Mouse (Mus musculus) kidney, adult 2 months (tissue): ENCODE measurements at regions not wholly inside any gene's neighbourhood (a gene's known extent, or its start where the extent isn't known, plus 50 kb on each side); places are given as distances from the start of the nearest gene placed in this dataset.

Source experiments
- DNase-seq: peaks from one replicate; pipeline ENCODE4 v3.0.0; 2021
- H3K27ac ChIP-seq: fragments of 200-500 bp; 2 replicates; pipeline ENCODE4 v1.5.1; 2012; ENCODE audit warnings: low read depth, low read length, control low read depth, inconsistent platforms; ENCODE audit not compliant: insufficient read depth
- H3K27me3 ChIP-seq: fragments of 200-500 bp; replicated peaks from 2 replicates; pipeline ENCODE4 v1.6.1; 2012; ENCODE audit warnings: mild to moderate bottlenecking, moderate library complexity, low read length, inconsistent platforms; ENCODE audit not compliant: control insufficient read depth, insufficient read depth
- H3K36me3 ChIP-seq: fragments of 200-500 bp; 2 replicates; pipeline ENCODE4 v1.6.1; 2012; ENCODE audit warnings: mild to moderate bottlenecking, moderate library complexity, low read length, inconsistent platforms; ENCODE audit not compliant: control insufficient read depth, insufficient read depth
- H3K4me1 ChIP-seq: fragments of 200-500 bp; 2 replicates; pipeline ENCODE4 v1.6.1; 2011; ENCODE audit warnings: low read length; ENCODE audit not compliant: control insufficient read depth, insufficient read depth
- H3K4me3 ChIP-seq: fragments of 200-500 bp; 2 replicates; pipeline ENCODE4 v1.5.1; 2011; ENCODE audit warnings: mild to moderate bottlenecking, low read depth, low read length, control low read depth; ENCODE audit not compliant: insufficient read depth
- CTCF ChIP-seq: fragments of 200-500 bp; conservative IDR thresholded peaks from 2 replicates; pipeline ENCODE4 v1.5.1; 2011; ENCODE audit warnings: low read depth, mild to moderate bottlenecking, control low read depth, low read length, moderate library complexity, mixed read lengths; ENCODE audit not compliant: insufficient read depth, insufficient read length
- POLR2A ChIP-seq: fragments of 200-500 bp; IDR thresholded peaks from one replicate; pipeline ENCODE4 v1.6.1; 2011; ENCODE audit warnings: low read depth, low read length, control low read depth
- WGBS: fragments of 180-500 bp; shearing (Covaris S2); methylation state at CpG from one replicate; pipeline ENCODE4 v1.1.7; 2018; 5-methylcytosine and 5-hydroxymethylcytosine counted together

DNA sequence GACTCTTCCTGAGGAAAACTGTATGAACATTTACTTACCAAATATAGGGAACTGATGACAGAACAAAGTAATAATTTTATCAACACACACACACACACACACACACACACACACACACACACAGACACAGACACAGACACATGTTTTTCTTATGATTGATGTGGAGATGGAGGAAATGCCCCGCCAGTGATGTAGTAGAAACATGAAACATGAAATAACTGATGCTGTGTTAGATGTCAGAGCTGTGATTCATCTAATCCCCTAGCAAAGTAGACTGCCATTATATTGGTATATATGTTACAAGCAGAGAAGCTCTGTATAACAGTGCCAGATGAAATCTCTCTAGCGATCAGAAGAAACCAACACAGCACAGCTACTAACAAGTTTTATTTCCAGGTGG lies 361.0 kb downstream of the Ptprc start:
- no peak for TF ChIP-seq CTCF
- TF ChIP-seq POLR2A, result no peak
- Histone ChIP-seq H3K27me3 (no peaks in the 10 kb centered on the region), H3K27ac (no peak overlapping the region), H3K4me1 (no peaks in the 10 kb centered on the region), H3K36me3 (no peaks in the 10 kb centered on the region), H3K4me3 (no peak overlapping the region)
- DNase-seq, result no peak
- 100% methylated on average over 2 of the region's 2 CpGs for WGBS

DNA sequence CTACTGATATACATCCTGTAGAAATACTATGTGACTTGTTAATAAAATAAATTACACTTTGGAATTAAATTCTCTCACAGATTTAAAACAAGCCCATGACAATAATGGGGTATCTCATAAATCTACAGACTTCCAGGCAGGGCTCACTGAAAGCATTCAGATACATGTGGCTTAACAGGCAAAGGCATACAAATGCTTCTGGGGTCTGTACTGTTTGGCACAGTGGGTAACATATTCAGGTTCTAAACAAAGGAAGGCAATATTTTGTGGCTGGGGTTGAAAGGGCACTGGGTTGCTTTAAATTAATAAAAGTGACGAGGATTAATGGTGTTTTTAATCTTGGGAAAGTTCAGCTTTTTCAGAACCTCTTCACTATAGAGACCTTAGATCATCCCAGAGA lies 361.8 kb downstream of the Ptprc start:
- DNase-seq, result no peak
- H3K4me3 ChIP-seq, result no peak overlapping the region
- WGBS, result 84% methylated on average over 1 of the region's 1 CpGs
- H3K36me3 ChIP-seq, result no peaks in the 10 kb centered on the region
- no peaks in the 10 kb centered on the region for H3K27me3 ChIP-seq
- H3K27ac ChIP-seq, result no peak overlapping the region
- TF ChIP-seq CTCF (no peak), POLR2A (no peak)
- H3K4me1 ChIP-seq, result no peaks in the 10 kb centered on the region

DNA sequence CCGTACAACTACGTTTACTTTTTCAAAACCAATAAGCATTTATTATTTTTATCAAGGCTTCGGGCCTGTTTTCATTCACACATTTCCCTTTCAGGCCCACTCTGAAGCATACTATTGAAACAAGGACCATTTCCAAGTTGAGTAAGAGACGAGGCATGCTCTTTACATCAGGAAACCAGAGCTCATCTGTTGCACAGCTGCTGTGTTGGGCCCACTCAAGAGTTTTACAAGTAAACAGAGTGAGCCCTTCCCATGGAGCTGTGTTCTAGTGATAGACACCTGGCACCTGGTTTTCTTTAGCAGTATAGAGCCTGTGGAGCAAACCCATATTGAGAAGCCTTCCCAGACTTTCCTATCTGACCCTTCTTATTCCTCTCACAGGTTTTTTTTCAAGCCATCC lies 363.5 kb downstream of the Ptprc start:
- Histone ChIP-seq H3K36me3 (no peaks in the 10 kb centered on the region), H3K4me1 (no peaks in the 10 kb centered on the region), H3K27ac (no peak overlapping the region), H3K27me3 (no peaks in the 10 kb centered on the region), H3K4me3 (no peak overlapping the region)
- no peak for TF ChIP-seq POLR2A
- TF ChIP-seq CTCF, result no peak
- DNase-seq, result no peak
- WGBS, result 92% methylated on average over 4 of the region's 4 CpGs

DNA sequence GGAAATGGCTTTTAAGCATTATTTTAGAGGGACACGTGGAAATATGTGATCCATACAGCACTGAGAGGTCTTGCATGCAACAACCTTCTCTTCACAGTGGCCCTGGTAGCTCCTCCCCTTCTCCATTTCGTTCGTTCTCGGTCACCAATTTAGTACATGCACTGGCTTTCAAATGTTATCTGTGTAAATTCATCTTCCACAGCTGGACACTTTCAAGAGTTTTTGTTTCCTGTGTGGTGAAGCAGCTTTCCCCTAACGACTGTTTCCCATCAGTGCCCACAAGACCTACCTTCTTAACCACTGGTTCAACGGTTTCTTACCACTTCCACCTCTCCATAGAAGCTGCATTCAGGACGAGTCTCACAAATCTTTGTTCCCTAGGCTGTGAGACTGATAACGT lies 368.8 kb downstream of the Ptprc start:
- DNase-seq, result no peak
- H3K4me1 ChIP-seq, result no peaks in the 10 kb centered on the region
- H3K27me3 ChIP-seq, result no peaks in the 10 kb centered on the region
- H3K27ac ChIP-seq, result no peak overlapping the region
- no peak overlapping the region for H3K4me3 ChIP-seq
- TF ChIP-seq CTCF (no peak), POLR2A (no peak)
- H3K36me3 ChIP-seq, result no peaks in the 10 kb centered on the region
- 62% methylated on average over 8 of the region's 8 CpGs for WGBS

DNA sequence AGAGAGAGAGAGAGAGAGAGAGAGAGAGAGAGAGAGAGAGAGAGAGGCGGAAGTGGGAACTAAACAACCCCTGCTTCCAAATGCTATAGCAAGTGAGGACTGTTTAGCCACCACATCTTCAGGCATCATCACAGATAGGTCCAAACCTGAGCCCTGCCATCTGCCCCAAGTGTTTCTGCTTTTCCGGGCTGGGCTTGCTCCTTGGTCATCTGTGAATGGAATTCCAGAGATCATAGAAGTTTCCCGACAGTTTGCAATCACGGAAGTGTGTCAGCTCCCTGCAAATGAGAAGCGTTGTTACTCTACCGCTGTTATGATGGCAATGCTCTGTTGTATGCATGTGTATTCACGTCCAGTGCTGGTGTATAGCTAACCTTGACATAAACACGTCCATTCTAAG lies 369.3 kb downstream of the Ptprc start:
- Histone ChIP-seq H3K4me1 (no peaks in the 10 kb centered on the region), H3K27me3 (no peaks in the 10 kb centered on the region), H3K27ac (no peak overlapping the region), H3K36me3 (no peaks in the 10 kb centered on the region), H3K4me3 (no peak overlapping the region)
- TF ChIP-seq CTCF (no peak), POLR2A (no peak)
- no peak for DNase-seq
- WGBS, result 74% methylated on average over 8 of the region's 8 CpGs

DNA sequence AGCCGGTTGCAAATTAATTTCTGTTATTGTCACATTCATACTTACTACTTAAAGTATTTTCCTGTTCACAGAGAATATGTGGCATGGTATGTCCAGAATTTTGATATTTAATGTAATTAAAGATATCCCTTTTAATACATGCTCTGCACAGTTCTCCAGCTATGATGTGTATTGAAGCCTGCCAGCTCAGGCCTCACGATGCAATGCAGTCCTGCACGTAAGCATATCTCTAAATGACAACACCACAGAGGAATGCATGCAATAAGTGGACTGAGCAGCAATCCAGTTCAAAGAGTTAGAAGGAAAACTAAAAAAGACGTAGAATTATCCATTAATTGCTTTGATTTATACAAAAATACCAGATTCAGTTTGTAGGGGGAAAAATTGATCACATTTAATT lies 373.4 kb downstream of the Ptprc start:
- H3K4me1 ChIP-seq, result no peaks in the 10 kb centered on the region
- H3K27me3 ChIP-seq, result no peaks in the 10 kb centered on the region
- TF ChIP-seq POLR2A (no peak), CTCF (no peak)
- no peaks in the 10 kb centered on the region for H3K36me3 ChIP-seq
- no peak overlapping the region for H3K27ac ChIP-seq
- DNase-seq, result no peak
- 85% methylated on average over 4 of the region's 4 CpGs for WGBS
- H3K4me3 ChIP-seq, result no peak overlapping the region

DNA sequence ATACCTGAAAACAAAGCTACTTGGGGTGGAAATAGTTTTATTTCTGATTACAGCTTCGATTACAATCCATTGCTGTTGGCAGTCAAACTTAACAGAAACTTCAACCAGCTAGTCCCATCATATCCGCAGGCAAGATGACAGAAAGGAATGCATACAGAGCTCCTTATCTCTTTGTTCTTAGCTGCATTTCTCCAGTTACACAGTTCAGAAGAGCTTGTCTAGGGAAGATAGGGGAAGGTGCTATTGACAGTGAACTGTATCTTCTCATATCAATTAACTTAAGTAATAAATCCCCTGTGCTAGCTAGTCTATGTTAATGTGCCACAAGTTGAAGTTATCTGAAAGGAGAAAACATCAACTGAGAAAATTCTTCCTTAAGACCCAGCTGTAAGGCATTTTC lies 374.8 kb downstream of the Ptprc start:
- no peak for TF ChIP-seq CTCF
- no peak for TF ChIP-seq POLR2A
- no peaks in the 10 kb centered on the region for H3K27me3 ChIP-seq
- no peak for DNase-seq
- H3K27ac ChIP-seq, result no peak overlapping the region
- H3K36me3 ChIP-seq, result no peaks in the 10 kb centered on the region
- H3K4me3 ChIP-seq, result no peak overlapping the region
- 78% methylated on average over 2 of the region's 2 CpGs for WGBS
- no peaks in the 10 kb centered on the region for H3K4me1 ChIP-seq

DNA sequence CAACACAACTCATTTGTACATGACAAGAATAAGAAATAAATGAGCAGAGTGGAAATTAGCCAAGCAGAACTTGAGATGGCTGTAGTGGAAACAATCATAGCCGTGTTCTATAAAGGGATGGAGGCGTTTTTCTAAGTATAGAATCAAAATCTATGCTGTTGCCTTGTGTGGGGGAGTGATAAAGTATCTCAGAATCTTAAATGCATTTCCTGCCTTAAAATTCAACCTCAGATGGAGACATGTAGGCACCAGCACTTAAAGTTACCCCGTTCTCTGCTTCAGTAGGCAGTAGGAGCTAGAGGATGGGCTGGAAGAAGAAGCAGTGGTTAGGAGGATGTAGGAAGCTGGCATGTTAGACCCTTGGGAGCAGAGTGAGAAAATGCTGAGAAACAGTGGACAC lies 386.7 kb downstream of the Ptprc start:
- Histone ChIP-seq H3K27ac (no peak overlapping the region), H3K27me3 (no peaks in the 10 kb centered on the region), H3K36me3 (no peaks in the 10 kb centered on the region), H3K4me1 (no peaks in the 10 kb centered on the region), H3K4me3 (no peak overlapping the region)
- TF ChIP-seq POLR2A (no peak), CTCF (no peak)
- 50% methylated on average over 3 of the region's 3 CpGs for WGBS
- no peak for DNase-seq
